Mouse (Mus musculus) erythroblast, embryonic 14.5 days (primary cell): Measurements from ENCODE around the gene Gas7.

Experiments used
- GATA1 ChIP-seq: IDR thresholded peaks from 2 replicates; pipeline ENCODE4 v1.6.1; 2012; ENCODE audit warnings: low read length, inconsistent platforms, mixed read lengths
- TAL1 ChIP-seq: IDR thresholded peaks from 3 replicates; pipeline ENCODE4 v1.6.1; 2012; ENCODE audit warnings: low read length, inconsistent platforms, mixed read lengths

GRCm38 (mm10) chr11:67672140-67672539, 216.9 kb downstream of the Gas7 start:
- TF ChIP-seq GATA1 (no peak), TAL1 (no peak)
